Mouse (Mus musculus) heart, postnatal 0 days (tissue): ENCODE measurements around the gene Olfr551.

Experiments used
- CTCF ChIP-seq: IDR thresholded peaks from 2 replicates; pipeline ENCODE4 v1.5.1; 2016; ENCODE audit warnings: antibody characterized with exemption, control low read depth, low read depth
- EP300 ChIP-seq: IDR thresholded peaks from 2 replicates; pipeline ENCODE4 v1.6.1; 2016; ENCODE audit warnings: antibody characterized with exemption, low read depth

GRCm38 (mm10) chr7:102553279-102553678, 38.4 kb downstream of the Olfr551 start:
- no peak for TF ChIP-seq CTCF
- TF ChIP-seq EP300: no peak
